Mouse (Mus musculus) MEL (cell line): Measurements from ENCODE around the gene Dctn1.

ENCODE experiments used
- EP300 ChIP-seq, 2 experiments: IDR thresholded peaks; 2 replicates each; pipeline ENCODE4 v1.6.1; 2011; ENCODE audit warnings: improper control_type of control experiment in 2 of 2, low read length in 2 of 2, low read depth in 1 of 2, mild to moderate bottlenecking in 1 of 2
- MAX ChIP-seq: IDR thresholded peaks from 2 replicates; pipeline ENCODE4 v1.6.1; 2011; ENCODE audit warnings: low read length, improper control_type of control experiment
- RCOR1 ChIP-seq: IDR thresholded peaks from 2 replicates; pipeline ENCODE4 v1.6.1; 2012; ENCODE audit warnings: low read depth, mild to moderate bottlenecking, inconsistent platforms, low read length, improper control_type of control experiment
- USF2 ChIP-seq, 2 experiments: IDR thresholded peaks; 2 replicates each; pipeline ENCODE4 v1.6.1; 2011 to 2012; ENCODE audit warnings: improper control_type of control experiment in 2 of 2, low read length in 2 of 2, borderline replicate concordance in 1 of 2, inconsistent platforms in 1 of 2, low read depth in 1 of 2, mild to moderate bottlenecking in 1 of 2; ENCODE audit not compliant: insufficient read depth in 1 of 2
- ZMIZ1 ChIP-seq: IDR thresholded peaks from 2 replicates; pipeline ENCODE4 v1.6.1; 2012; ENCODE audit warnings: low read depth, mild to moderate bottlenecking, inconsistent platforms, low read length, improper control_type of control experiment, moderate library complexity

- TF ChIP-seq EP300 (IDR thresholded peaks at IDR 0.05; ENCODE audit: low read depth in 1 of 2, low read length in 2 of 2) = no peak
- TF ChIP-seq MAX = no peak
- no peak for TF ChIP-seq USF2 (IDR thresholded peaks at IDR 0.05; ENCODE audit: borderline replicate concordance in 1 of 2, insufficient read depth in 1 of 2, low read depth in 1 of 2, low read length in 2 of 2)
- no peak for TF ChIP-seq RCOR1
- TF ChIP-seq ZMIZ1 = no peak
Observed at GRCm38 (mm10) chr6:83153038-83153437, 12.7 kb upstream of the Dctn1 start.
